Mouse (Mus musculus) frontal cortex, postnatal 10 days (tissue): ENCODE measurements around the gene Lamb1.

ENCODE experiments used
- DNase-seq, 2 experiments: peaks; one replicate each; pipeline ENCODE4 v3.0.0; 2022; ENCODE audit warnings: low spot score in 2 of 2, mixed read lengths in 1 of 2

The Lamb1 gene

GRCm38 (mm10) chr12:31283617-31284136 is 18.6 kb downstream of the Lamb1 start:
- no peak for DNase-seq

- DNase-seq = no peak
These were observed 24.0 kb downstream of the Lamb1 start for GRCm38 (mm10) chr12:31289046-31289445.

- no peak for DNase-seq
These were observed 25.9 kb downstream of the Lamb1 start for GRCm38 (mm10) chr12:31290951-31291350.

- no peak for DNase-seq
These were observed 28.5 kb downstream of the Lamb1 start for GRCm38 (mm10) chr12:31293361-31294142.

DNA sequence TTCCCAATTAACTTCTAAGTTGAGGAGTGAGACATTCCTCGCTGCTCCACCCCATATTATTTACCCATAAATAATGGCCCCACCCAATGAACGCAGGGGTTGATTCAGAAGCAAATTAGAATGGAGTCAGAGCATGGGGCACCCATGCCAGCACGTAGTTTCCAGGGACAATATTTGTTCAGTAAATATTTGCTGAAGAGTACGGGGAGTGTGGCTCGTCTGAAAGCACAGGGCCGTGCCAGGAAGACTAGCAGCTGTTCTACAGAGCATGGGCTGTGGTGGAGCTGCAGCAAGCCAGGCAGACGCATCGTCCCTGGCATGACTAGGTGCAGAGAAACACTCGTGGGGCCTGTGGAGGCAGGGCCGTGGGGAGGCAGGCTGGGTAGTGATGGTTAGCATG is 29.5 kb downstream of the Lamb1 start:
- DNase-seq = no peak

DNA sequence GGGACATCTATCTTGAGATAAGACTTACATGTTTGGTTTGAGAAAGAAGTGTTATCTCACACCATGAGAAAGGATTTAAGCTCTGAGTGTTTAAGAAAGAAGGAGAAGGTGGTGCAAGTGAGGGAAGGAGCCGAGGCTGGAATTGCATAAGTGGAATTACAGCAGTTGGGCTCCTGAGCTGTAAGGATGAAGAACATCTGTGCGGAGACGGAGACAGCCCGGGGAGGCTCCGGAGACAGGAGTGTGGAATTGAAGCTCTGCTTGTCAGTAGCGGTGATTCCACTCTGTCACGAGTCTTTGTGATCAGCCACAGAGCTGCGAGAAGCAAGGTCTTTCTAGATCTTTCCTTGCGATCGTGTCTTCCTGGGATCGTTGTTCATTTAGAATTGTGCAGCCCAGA is 30.0 kb downstream of the Lamb1 start:
- no peak for DNase-seq

- no peak for DNase-seq
These were observed 30.5 kb downstream of the Lamb1 start for GRCm38 (mm10) chr12:31295505-31295904.

DNA sequence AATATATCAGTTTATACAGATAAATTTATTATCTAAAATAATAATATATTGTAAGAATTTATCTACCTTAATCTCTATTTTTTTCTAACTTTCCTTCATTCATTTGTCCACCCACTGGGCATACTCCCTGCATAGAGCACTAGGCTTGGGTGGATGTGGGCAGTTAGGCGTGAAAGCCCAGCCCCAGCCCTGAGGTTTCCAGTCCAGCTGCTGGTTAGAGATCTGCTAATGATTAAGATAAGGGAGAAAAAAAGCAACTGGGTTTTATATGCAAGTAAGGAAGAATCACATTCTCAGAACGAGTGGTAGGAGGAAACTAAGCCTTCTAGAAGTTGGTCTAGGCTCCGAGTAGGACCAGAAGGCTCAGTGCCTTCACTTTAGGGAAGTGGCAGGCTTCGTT is 31.1 kb downstream of the Lamb1 start:
- DNase-seq = no peak

DNA sequence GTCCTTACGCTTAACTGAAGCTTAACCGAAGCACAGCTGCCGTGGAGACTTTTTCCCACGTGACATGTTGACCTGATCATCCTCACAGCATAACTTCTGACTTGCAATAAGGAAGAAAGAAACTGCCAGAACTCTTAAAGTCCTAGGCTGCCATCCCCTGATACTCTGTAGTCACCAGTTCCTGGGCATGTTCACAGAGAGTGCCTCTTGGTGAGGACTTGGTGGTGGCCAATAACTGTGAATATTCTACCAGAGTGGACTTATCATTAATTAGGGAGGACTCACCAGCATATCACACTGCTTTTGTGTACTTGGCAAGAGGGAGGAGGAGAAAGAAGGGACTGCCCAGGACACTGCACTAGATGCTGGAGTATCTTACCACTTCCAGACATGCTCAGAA is 33.1 kb downstream of the Lamb1 start:
- no peak for DNase-seq

DNA sequence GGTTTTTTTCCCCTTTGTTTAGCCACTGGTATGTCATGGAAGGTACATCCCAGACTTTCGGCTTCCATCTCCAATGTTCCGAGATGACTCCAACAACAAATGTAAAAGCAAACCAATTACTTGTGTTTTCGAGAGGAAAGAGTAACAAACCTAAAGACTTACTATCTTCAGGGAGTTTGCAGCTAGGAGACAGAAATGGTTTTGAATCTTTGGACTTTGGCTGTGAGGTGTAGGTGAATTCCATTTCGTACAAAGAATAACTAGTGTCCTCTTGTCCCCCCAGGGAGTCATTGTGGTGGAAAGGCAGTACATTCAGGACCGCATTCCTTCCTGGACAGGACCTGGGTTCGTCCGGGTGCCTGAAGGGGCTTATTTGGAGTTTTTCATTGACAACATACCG is 33.5 kb downstream of the Lamb1 start:
- DNase-seq = no peak

DNA sequence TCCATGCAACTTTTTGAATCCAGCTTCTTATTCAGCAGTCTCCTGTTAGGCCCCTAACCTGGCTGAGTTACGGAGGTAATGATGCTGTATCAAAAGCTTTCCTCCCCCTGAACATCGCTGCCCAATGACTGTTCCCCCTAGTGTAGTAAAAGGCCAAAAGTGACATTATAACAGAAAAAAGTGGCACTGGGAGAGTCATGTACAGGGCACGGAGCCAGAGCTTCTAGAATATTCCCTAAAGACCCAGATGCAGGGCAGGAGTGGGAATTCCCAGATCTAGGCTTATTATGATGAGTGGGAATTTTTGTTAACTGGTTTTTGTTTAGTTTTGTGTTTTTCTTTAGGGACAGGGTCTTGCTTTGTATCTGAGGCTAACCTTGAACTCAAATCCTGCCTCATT is 34.1 kb downstream of the Lamb1 start:
- no peak for DNase-seq

DNA sequence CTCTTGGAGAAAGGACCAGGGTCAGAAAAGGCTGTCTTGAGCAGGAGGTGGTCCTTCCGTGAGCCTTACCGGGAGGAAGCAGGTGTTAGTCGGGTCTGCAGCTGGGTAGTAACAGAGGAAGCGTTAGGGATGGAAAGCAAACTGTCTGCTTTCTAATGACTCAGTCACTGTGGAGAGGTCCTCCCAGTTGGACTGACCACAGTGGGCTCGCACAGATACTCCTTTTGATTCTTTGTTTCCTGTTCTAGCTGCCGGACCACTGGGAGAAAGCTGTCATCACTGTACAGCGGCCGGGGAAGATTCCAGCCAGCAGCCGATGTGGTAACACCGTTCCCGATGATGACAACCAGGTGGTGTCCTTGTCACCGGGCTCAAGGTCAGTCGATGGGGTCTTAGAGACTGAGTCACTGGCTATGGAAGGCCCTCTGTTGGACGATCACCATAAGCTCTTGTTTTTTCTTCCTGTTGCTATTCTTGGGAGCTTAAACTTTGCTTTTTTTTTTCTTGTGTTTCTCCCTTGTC is 34.7 kb downstream of the Lamb1 start:
- no peak for DNase-seq

- DNase-seq = no peak
These were observed 35.2 kb downstream of the Lamb1 start for GRCm38 (mm10) chr12:31300276-31300675.

- DNase-seq = no peak
These were observed 37.2 kb downstream of the Lamb1 start for GRCm38 (mm10) chr12:31302266-31302665.

DNA sequence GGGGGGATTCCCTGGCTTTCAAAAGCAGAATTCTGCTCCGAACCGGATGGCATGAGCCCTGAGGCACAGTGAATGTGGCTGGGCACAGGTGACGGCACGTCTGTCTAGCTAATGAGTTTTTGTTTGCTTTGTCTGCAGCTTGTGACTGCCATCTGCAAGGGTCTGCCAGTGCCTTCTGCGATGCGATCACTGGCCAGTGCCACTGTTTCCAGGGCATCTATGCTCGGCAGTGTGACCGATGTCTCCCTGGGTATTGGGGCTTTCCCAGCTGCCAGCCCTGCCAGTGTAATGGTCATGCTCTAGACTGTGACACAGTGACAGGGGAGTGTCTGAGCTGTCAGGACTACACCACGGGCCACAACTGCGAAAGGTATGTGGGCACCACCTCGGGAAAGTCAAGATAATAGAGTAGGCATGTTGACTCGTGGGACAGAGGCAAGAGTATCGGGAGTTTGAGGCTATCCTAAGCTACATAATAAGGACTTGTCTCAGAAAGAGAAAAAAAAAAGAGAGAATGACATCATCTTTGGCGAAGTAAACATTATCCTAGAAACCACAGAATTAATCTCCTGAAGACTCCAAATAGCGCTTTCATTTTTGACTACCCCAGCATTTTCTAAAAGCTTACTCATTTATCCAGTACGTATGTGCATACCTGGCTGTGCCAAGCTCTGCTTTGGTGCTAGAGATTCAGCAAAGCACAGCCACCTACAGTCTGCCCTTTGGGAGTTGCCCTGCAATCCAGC is 37.9 kb downstream of the Lamb1 start:
- DNase-seq = no peak

DNA sequence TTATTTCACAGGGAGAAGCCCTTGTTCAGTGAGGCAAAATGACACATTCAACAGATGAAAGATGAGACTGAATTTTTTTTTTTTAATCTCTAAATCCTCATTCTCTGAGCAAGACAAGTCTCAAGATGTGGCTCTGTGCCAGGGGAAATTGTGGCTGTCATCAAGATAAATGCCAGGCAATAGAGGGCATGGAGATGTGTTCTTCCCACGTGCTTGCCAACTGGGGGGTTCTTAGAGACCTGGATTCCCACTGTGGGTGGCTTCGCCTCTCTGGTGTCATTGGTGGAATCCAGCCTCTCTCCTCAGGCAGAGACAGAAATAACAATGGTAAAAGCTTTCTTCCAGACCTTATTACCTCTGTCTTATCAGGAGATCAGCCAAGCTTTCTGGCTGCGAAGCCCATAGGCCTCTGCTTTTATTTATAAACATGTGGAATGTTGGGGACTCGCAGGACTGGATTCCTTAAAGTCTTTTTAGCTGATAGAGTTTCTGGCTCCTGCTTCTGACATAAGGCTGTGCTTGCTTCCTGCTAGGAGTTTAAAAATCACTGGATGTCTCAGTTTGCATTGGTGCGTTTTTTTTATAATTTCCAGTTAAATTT is 41.1 kb downstream of the Lamb1 start:
- peak in 1 of 2 experiments; percentile 33 for DNase-seq

DNA sequence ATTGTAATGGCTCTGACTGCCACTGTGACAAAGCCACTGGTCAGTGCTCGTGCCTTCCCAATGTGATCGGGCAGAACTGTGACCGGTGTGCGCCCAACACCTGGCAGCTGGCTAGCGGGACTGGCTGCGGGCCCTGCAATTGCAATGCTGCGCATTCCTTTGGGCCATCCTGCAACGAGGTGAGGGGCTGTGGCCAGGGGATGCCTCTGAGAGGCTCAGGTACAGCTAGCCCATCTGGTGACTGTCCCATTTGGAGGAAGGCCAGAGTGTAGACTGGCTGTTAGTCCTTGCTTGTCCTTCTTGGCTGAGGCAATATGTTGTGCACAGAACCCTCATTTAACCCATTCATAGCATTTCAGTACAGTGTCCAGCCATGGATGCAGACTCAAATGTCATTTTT is 42.0 kb downstream of the Lamb1 start:
- no peak for DNase-seq

DNA sequence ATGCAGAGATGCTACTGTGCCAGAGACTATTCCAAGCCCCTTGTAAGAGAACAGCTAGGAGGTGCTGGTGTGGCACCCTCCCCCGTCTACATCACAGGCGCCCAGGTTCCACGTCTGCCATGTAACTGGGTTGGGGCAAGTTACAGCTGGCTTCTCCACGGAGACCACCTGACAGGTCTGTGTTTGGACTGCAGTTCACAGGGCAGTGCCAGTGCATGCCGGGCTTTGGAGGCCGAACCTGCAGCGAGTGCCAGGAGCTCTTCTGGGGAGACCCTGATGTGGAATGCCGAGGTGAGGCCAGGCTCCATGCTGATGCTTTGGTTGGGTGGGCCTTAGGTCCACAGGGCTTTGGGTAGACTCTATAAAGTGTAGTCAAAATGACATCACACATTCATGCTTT is 42.7 kb downstream of the Lamb1 start:
- DNase-seq = no peak

DNA sequence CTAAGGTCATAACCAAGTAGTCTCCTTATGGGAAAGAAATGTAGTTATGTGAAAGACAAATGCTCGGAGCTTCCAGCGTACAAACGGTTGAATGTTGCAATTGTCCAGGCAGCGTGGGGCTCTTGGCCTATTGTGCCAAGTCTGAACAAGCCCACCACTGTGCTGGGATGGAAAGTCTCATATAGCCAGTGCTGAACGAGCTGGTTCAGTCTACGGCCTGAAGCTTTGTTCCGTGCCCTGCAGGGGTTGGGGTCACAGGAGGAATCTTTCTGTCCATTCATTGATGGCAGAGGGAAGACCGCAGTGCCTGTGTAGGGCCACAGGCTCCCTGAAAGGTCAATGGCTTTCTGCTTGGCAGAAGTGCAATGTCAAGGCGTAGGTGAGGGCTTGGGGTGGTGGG is 45.7 kb downstream of the Lamb1 start:
- DNase-seq = no peak

DNA sequence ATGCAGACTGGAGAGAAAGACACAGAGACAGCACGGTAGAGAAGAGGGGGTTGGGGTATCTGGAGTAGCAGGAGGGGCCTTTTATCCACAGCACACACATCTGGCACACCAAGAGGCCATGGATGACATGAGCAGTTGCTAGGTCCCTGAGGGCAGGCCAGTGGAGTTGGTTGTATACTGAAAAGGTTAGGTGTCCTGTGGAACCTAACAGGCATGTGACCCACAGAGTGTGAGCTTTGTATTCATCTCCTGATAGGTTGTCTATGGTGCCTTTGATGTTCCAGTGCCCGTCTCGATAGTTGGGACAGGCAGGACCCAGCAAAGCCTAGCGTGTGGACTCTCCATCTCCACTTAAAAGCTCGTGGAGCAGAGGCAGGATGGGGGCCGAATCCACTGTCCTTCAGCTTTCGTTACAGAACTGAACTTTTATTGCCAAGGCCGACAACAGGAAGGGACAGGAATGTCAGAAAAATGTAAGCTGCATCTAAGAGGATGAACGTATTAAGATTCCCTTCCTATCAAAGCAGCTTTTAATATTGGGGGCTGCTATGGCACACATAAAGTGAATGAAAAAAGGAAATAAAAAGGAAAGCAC is 46.7 kb downstream of the Lamb1 start:
- no peak for DNase-seq

DNA sequence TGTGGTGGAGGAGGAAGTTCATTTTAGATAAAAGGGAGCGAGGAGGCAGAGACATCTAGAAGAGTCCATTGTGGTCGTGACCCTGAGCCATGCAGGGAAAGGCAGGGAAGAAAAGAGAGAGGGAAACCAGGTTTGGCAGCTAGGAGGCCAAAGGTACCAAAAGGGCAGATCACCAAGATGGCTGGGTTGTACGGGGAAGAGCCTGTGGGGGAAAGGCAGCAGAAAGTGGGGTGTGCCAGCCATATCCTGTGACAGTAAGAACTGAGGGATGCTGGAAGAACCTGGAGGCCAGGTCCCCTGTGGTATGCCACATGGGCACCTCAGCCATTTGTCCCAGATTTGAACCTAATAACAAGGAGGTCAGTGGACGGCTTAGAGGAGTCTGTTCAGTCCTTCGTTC is 47.2 kb downstream of the Lamb1 start:
- DNase-seq = no peak

DNA sequence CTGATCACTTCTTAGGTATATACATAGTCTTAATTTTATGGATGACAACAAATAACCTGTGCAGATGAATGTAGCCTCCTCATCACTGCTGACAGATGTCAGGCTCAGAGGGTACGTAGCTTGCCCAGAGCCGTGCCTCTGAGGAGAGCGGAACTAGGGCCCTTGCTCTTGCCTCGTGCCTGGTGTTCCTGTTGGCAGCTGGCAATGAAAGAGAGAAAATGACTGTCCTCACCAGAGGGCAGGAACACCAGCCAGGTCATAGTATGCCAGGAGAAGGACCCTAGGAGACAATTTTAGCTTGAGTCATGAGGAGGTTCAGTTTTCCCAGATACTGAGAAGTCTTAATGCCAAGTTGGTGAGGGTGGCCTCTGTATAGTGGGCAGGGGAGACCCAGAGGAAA is 48.1 kb downstream of the Lamb1 start:
- no peak for DNase-seq
